Mouse (Mus musculus): ENCODE measurements around the gene Coch.
"Not testable (repeated sequence)": the region's sequence is repeated elsewhere in the genome, so short reads cannot be mapped to it uniquely, and the experiment has no call there.

Coch gene

DNA sequence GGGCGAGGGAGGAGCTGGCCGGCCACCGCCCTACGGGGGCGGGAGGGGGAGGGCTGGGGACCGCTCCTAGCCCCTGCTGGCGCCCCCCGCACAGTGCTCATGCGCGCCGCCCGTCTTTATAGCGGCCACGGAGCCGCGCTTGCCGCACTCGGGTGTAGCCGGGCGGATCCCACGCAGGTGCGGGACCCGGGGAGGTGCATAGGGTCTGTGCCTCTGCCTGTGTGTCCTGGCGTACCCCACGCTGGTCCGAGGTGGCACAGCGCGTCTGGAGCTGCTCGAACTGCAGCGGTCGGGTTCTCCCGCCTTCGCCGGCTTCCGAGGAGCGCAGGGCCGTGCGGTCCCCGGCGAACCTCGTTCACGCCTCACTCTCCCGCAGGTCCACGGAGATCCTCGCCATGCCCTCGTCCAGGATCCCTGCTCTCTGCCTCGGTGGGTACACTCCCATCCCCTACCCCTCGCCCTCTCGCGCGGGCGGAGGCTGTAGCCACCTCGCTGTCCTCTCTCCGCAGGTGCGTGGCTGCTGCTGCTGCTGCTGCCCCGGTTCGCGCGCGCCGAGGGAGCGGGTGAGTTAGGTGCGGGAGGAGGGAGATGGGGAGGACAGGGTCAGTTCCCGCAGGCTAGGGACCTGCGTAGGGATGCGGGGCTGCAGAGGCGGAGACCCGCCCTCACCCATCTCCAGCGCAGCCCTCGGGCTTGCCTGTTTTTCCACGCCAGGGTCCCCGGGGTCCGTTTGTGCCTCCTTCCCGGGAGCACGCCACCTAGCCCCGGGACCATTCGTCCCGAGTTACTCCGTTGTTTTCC lies at the start of gene Coch:
Gene Coch, plus strand, starts transcription at position 113 of the 801 bp plus-strand sequence.
- DNase-seq (ENCODE audit: extremely low spot score): peak; percentile 65

DNA sequence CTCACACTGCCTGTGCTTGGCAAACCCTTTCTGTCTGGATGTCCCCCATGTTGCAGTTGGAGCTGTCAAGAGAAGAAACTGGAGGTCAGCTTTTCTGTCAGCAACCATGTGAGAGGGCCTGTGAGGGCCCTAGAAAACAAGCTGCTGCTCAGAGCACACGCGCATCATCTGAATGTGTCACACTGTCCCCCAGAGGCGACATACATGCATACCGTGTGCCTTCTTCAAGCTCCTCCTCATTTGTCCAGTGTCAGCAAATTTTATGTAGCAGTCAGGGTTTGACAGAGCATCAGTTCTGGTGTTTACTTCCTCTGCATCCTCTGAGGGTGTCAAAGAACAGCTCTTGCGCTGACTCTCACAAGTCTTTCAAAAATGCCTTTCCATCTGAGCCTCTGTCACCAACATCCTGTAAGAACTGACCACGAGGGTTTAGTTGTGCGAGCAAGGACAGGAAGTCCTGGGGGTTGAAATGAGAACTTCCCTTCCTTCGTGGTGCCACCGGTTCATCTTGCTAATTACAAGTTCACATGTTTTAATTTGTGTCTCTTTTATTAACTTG lies 49.7 kb upstream of the Coch start:
- no peak for DNase-seq (ENCODE audit: extremely low spot score)

DNA sequence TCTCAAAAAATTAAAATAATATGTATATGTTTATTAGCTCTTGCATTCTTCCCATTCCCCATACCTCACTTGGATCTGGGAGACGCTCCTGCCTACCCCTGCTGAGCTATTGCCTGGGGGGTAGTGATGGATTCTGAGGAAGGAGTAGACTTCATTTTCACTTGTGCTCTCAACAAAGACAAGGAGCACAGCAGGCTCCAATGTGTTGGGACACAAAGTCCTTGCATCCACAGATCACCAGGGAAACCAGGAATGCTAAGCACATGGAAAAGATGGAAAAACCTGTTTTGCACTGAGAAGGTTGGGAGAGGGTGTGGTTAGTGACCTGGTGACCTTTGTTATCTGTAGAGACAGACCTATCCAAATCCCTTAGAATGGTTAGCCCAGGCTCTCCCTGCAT lies 38.1 kb upstream of the Coch start:
- no peak for DNase-seq (ENCODE audit: extremely low spot score)

DNA sequence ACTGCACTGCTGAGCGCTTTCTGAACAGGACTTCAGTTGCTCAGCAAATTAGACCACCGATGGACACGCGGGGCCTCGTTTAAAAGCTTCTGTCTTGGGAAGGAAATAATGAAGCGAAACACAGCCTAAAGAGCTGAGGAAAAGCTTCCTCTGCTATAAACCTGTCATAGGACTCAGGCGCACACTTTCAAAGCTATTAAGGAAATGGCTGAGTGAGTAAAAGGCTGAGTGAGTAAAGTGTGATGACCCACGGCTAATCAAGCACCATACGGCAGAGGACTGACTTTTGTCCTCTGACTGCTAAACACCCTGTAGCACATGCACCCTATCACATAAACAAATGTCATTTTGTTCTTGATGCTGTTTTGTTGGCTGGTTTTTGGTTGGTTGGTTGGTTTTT lies 31.7 kb upstream of the Coch start:
- no peak for DNase-seq (ENCODE audit: extremely low spot score)

DNA sequence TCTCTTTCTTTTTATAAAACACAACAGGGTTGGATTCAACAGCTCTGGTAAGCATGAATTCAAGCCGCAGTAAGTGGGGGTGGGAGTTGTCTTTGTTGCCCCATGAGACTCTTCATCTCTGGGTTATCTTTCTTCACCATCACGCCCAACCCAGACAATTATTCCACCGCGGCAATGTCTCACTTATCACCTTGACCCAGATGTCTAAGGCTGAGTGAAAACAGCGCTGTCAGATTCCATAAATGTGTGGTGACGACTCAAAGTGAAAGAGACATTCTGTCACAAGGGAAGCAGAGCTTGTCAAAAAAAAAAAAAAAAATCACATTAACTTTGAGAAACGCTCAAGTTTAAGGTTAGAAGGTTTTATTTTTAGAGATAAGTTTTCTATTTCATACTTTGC lies 25.9 kb upstream of the Coch start:
- no peak for DNase-seq (ENCODE audit: extremely low spot score)

DNA sequence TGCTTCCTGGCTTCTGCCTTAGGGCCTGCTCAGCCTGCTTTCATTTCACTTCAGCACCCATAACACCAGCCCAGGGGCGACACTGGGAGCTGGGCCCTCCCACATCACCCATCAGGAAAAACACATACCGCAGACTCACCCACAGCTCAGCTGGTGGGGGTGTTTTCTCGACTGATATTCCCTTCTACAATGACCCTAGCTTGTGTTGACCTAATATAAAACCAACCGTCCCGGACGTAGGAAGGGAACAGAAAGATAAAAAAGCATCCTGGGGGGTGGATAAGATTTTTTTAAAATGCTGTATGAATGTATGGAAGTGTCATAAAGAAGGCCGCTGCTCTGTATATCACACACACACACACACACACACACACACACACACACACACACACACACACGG lies 23.7 kb upstream of the Coch start:
- no peak for DNase-seq (ENCODE audit: extremely low spot score)

DNA sequence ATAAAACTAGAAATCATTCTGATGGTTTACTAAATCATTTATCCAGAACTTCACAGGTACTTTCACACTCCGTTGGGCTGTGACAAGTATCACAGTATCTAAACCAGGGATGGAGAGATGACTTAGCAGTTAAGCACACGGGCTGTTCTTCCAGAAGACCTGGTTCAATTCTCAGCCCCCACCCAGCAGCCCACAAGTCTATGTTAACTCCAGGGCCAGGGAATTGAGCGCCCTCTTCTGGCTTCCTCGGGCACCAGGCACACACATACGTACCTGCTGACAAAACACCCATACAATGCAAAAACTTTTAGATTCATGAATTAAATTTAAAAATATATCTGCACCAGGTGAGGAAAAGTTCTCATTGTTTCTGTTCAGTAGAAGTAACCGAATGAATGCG lies 23.2 kb upstream of the Coch start:
- no peak for DNase-seq (ENCODE audit: extremely low spot score)

DNA sequence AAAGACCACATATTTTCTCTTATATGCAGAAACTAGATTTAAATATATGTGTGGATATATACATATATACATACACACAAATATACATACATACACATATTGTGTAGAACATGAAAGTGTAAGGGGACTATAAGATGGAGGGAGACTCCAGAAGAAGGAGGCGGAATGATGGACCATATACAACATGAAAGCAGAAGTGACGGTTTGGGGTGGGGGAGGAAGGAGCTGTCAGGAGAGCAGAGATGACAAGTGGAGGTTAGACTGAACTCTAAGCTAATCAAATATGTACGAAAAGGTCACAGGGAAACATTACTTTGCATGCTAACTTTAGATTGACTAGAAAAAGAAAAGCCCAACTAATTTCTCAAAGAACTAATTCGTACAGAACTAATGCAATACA lies 20.5 kb upstream of the Coch start:
- DNase-seq (ENCODE audit: extremely low spot score): no peak

DNA sequence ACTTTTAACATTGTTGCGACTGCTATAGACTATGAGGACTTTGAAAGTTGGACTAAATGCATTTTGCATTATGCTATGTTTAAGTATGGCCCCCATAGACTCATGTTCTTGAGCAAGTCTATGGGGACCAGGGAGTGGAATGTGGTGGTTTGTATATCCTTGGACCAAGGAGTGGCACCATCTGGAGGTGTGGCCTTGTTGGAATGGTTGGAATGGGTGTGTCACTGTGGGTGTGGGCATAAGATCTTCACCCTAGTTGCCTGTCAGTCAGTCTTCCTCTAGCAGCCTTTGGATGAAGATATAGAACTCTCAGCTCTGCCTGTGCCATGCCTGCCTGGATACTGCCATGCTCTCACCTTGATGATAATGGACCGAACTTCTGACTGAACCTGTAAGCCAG lies 15.3 kb upstream of the Coch start:
- not testable (repeated sequence) for DNase-seq (ENCODE audit: extremely low spot score)

DNA sequence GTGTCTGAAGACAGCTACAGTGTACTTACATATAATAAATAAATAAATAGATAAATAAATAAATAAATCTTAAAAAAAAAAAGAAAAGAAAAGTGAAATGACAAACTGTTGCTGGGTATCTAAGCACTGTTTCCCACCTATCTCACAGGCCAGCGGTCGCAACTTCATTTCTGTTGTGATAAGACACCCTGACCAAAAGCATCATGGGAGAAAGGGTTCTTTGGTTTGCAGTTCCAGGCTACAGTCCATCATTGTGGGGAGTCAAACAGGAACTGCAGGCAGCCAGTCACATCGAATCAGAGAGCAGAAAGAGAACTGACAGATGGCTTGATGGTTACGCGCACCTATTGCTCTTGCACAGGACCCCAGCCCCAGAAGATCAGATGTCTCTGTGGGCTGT lies 3.9 kb upstream of the Coch start:
- DNase-seq (ENCODE audit: extremely low spot score): no peak

DNA sequence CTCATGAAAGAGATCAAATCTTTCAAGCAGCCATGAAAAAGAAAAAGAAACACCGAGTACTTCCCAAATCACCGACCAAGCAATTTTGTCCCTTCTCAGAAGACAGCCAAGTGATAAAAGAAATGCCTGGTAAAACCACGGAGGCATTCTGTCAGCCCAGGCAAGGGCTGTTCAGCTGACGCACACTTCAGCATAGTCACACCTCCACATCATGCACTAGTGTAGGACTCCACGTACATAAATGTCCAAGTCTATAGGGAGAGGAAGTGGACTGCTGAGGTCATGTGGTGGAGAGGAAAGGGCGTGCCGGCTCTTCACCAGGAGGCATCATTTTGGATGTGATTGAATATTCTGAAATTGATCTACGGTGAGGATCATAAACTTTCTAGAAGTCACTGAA lies 1.2 kb upstream of the Coch start:
- no peak for DNase-seq (ENCODE audit: extremely low spot score)

DNA sequence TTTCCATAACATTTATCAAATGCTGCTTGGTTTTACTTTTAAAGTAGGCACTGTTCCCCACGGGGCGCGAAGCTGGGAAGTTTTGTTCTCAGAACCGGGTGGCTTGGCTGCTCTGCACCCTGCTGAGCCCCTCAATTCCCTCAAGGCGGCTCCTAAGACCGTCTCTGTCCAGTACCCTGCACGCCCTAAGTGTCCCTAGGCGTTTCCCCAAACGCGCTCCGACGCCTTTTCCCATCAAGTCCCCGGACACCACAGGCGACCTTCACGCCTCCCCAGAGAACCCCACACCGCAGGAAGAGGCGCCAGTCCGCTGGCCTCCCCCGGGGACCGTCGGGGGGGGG lies 283 bp upstream of the Coch start:
- DNase-seq (ENCODE audit: extremely low spot score): peak; percentile 61

DNA sequence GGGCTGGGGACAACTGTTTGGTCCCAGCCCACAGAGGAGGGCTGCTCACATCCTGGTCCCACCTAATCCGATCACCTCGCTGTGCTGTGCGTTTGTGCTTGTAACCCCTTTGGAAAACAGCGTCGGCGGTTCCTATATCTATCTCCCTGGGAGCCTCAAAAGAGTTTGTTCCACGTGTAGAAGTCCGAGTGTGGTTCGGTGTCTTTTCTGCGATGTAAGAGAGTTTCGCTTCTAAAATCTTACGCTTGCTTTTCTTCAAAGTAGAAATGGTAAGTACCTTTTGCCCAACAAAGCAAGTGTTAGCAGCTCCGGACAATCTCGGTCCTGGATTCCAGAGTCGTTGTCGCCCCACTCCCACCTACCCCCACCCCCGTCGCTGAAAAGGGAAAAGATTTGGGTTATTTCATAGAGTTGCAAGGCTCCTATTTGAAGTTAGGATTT lies 909 bp downstream of the Coch start:
- no peak for DNase-seq (ENCODE audit: extremely low spot score)

DNA sequence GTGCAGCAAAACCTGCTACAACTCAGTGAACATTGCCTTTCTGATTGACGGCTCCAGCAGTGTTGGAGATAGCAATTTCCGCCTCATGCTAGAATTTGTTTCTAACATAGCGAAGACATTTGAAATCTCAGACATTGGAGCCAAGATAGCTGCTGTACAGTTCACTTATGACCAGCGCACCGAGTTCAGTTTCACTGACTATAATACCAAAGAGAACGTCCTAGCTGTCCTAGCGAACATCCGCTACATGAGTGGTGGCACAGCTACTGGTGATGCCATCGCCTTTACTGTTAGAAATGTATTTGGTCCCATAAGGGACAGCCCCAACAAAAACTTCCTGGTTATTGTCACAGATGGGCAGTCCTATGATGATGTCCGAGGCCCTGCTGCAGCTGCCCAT lies 10.2 kb downstream of the Coch start:
- DNase-seq (ENCODE audit: extremely low spot score): no peak

DNA sequence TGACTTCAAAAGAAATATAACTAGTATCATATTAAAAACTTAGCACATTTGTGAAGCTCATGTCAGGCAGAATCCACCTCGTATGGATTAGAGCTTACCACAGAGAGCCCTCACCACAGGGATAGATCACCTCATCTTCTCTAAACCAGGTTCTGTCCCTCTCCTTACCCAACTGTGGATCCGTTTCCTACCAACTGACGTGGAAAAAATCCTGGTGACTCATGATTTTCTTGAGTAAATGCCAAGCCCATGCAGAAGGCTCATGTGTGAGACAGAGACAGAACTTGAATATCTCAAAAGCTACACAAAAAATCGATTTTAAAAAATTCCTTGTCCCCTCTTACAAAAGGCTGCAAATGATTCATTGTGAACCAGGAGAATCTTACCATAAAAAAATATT lies 13.0 kb downstream of the Coch start:
- DNase-seq (ENCODE audit: extremely low spot score): no peak

DNA sequence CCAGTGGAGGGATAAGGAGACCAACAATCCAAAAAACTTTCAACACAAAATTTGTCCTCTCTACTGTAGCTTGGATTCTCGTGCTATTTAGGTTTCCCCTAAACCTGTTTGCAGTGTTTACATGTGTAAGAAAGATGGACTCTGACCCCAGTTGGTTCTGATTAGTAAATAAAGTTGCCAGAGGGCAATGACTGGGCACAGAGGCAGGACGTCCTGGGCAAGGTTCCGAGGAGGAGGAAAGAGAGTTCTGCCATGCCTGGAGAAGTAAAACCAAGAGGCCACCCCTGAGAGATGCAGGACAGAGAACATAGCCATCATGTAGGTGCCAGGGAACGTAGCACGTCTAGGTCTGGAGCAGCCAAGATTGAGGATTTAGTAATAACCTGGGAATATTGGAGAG lies 19.2 kb downstream of the Coch start:
- DNase-seq (ENCODE audit: extremely low spot score): no peak

DNA sequence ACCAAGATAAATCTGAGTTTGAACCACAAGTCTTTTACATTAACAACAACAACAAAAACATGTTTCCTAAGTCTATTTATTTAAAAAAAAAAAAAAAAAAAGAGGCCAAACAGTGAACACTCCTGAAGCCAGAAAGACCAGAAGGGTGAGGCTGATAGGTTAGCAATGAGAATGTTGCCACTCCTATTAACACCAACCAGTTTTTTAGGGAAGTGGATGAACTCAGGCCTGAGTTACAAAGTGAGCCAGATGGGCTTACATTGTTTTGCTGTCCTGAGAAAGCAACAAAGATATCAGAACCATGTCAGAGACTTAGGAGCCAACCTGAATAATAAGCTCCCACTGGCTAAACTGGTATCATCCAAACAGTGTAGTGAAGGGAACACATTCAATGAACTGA lies 27.4 kb downstream of the Coch start:
- DNase-seq (ENCODE audit: extremely low spot score): no peak

DNA sequence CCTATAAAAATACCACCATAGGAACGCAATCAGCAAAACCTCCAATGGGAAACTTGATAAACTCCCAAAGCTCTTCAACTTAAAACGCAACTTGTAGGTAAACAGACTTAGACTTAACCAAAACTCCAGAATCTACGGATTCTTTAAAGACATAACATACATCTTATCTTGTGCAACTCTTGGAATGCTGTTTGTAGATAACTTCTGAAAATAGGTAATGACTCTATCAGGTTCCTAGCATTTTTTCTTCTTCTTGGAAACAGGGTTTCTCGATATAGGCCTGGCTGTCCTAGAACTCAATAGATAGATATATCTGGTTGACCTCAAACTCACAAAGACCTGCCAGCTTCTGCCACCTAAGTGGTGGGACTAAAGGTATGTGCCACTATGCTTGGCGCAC lies 28.0 kb downstream of the Coch start:
- no peak for DNase-seq (ENCODE audit: extremely low spot score)

DNA sequence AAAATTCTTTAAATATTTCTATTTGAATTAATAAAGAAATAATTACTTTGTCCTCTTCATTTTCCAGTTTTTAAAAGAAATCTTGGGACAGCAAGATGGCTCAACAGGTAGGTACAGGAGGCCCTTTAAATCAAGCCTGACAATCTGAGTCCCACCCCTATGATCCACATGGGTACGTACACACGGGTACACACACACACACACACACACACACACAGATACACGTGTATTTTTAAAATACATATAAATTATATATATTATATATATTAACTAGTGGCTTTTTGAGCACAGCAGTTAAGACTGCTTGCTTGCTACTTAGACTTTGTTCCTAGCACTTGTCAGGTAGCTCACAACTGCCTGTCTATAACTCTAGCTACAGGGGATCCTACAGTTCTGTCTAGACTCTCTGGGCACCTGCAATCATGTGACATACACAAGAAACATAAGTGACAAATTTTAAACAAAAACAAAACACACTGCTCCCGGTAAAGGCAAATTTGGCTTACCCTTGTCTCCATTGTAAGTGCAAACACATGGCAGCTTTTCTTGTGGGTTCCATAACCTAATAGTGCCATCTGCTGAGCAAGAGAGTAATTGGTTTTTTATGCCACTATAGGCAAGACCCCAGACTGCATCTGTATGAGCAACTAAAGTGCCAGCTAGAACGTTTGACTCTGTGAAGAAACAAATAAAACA lies 29.7 kb downstream of the Coch start:
- no peak for DNase-seq (ENCODE audit: extremely low spot score)

DNA sequence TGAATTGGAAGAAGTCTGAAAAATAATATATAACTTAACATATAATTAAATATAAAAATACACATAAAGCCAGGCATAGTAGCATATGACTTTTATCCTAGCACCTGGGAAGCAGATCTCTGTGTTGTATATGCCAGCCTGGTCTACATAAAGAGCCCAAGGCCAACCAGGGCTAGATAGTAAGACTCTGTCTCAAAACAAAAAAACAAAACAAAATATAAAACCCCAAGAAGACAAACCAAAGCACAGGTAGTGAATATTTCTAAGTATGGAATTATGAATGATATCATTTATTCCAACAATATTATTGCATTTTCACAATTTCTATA lies 30.2 kb downstream of the Coch start:
- no peak for DNase-seq (ENCODE audit: extremely low spot score)

DNA sequence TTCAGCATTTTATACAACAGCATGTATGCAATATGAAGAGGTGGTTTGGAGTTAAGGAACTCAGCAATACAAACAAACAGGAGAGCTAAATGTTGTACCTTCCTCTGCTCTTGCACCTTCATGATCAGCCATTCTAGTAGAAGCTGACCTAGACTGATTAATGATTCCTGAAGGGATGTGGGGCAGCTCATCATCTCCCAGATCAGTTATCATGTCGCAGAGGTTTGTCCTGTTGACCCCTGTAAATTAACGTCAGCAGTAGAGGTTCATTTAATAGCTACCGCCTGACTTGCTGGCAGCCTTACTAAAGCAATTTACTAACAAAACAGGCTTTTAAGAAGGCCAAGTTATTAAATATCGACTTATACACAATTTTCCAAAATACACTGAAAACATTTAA lies 40.3 kb downstream of the Coch start:
- no peak for DNase-seq (ENCODE audit: extremely low spot score)

DNA sequence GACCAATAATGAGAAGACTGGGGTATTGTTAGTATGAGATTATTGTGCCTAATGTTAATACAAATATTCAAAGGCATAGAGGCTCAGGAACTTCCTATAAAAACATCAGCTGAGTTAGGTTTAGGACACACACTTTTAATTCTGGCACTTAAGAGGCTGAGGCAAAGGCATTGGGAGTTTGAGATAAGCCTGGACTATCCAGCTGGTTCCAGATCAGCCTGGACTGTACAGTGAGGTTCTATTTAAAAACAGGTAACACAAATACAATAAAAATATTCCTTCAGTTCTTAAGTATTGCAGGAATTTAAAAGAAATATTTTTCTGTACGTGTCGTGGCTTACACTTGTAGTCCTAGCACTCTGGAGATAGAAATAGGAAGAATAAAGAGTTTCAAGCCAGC lies 43.1 kb downstream of the Coch start:
- DNase-seq (ENCODE audit: extremely low spot score): no peak

DNA sequence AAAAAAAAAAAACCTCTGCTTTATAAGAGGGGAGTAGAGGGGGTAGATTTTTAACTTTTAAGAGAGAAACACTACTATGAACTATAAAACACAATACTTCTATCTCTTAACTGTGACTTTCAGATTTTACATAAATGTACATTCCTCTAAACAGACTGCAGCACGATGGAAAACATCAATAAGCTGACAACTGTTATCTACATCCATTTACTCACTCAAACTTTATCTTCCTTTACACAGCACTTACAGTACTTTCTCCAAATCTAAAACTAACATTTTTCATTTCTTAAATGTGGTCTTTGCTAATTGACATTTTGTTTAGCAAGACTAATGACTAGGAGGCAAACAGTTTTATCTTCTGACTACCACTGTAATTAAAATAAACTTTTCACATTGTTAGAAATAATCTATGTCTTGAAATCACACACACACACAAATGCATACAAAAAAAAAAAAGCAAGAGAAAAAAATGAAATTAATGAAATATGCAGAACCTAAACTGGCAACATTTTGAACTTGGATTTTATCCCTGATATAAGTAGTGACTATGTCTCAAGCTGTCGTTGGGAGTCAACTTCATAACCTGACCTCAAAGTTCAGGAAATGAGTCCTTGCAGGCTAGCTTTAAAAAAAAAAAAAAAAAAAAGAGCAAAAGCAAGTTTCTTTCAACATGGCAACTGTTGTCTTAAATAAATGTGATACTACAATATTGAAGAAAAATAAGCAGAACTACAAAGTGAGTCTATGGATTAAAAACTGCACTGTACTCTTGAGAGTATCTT lies 43.7 kb downstream of the Coch start:
- no peak for DNase-seq (ENCODE audit: extremely low spot score)

All from embryo, embryonic 9.5 days (tissue).